Mouse (Mus musculus): ENCODE data around the gene Vpreb3.

Vpreb3 gene

DNA sequence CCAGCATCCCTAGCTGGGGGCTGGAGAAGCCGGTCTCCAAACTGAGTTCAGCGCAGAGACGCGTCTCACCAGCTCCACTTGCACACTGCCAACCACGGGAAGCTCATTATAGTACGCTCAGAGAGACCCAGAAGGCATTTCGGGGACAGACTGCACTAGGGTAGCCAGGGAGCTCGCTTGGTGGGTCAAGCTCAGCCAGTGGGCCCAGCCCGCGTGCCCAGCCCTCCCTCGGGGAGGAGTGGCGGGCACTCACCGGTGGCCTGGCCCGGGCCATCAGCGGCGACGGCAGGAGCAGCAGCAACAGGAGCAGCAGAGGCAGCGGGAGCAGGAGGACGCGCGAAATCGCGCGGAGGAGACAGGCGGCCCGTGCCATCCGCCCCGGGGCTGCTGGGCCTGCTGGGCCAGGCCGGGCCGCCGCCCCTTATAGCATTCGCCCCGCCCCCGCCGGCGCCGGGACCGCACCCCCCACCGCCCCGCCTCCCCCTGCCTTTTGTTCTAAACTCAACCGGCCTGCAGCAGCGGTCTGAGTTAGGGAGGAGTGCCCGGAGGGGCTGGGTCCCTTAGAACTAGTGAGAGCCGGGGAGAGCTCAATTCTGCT lies 10.7 kb upstream of the Vpreb3 start:
- peak; percentile 50 to 85 for DNase-seq

DNA sequence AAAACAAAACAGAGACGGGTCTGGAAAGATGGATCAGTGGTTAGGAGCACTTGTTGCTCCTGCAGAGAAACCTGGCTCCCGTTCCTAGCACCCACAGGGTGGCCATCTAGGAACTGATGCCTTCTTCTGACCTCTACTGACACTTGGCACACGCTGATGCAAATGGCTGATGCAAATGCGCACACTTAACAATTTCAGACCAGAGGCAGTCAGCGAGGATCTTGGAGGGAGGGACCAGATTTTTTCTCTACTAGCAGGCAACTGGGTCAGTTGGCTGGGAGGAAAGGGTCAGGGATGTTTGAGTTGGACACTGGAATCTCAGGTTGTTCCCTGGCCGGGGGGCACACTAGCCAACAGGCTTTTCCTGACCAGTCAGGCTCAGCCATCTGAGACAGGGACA lies 10.0 kb upstream of the Vpreb3 start, which contains the start of gene Chchd10:
TSS of gene Chchd10 (plus strand) at position 240 of the 400 bp plus-strand sequence.
- no peak for DNase-seq

DNA sequence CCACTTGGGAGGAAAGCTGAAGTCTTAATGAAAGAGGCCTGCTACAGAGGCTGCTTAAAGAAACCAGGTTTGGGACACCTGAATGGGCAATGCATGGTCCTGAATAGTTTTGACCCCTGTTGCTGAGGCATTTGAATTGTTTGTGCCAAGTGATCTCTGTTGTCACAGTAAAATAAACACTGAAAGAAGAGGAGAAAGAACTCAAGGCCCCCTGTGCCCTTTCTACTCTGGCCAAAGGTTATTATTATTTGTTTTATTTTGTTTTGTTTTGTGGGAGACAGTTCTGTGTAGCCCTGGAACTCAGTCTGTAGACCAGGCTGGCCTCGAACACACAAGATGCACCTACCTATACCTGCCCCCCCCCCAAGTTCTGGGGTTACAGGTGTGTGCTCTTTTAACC lies 7.9 kb upstream of the Vpreb3 start:
- DNase-seq = no peak

DNA sequence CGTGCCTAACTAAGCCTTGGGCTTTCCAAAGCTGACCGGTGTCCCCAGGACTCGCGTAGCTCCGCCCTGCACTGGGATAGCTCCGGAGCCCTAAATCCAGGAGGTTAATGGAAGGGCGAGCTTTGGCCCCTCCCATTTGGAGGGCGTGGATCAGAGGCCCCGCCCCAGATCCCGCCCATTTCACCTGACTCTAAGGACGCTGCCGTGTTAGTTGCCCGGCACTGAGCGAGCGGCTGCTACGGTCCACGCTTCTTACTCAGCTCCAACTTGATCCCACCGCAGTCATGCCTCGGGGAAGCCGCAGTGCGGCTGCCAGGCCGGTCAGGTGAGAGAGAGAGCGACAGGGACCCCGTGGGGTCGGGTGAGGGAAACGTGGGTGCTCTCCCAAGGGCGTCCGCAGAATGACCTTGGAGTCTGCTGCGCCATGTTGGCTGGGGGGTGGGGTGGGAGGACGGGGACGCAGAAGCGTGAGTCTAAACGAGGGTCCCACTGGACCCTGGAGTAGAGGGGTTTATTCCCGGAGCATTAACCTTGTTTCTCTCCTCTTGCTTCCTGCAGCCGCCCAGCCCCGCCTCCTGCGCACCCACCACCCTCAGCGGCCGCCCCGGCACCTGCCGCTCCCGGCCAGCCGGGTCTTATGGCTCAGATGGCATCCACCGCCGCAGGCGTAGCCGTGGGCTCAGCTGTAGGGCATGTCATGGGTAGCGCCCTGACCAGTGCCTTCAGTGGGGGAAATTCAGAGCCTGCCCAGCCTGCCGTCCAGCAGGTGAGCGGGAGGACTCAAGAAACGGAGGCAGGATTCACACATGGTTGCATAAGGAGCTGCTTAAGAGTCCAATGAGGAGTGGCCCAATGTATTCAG lies 6.9 kb upstream of the Vpreb3 start, which contains the start of gene Mmp11:
TSS of gene Mmp11 (minus strand) at position 817 of the 862 bp plus-strand sequence.
- peak; percentile 92 to 93 for DNase-seq

DNA sequence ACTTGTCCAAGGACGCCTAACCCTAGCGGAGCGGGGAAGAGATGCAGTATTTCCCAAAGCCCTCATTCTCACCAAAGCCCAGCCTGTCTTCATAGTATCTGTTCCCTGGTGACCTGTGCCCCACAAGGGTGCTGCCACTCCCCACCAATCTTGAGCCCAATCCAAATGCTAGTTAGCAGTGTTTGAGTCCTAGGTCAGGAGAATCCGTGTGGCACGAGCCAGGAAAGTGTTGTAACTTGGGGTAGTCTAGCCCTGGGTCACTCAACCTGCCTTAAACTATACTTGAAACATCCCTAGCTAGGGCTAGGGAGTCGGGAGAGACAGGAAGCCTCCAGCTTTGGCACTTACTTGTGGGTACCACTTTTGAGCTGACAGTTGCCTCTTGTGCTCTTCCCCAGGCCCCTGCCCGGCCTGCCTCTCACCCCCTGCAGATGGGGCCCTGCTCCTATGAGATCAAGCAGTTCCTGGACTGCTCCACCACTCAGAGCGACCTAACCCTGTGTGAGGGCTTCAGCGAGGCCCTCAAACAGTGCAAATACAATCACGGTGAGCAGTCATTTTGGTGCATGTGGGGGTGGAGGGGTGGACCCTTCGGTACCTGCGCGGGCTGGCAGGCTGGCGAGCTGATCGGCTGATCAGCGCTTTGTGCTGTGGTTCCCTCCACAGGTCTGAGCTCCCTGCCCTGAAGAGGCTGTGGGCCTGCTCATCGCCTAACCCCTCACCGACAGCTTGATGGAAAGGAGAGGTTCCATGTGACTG lies 5.8 kb upstream of the Vpreb3 start:
- peak; percentile 44 for DNase-seq

DNA sequence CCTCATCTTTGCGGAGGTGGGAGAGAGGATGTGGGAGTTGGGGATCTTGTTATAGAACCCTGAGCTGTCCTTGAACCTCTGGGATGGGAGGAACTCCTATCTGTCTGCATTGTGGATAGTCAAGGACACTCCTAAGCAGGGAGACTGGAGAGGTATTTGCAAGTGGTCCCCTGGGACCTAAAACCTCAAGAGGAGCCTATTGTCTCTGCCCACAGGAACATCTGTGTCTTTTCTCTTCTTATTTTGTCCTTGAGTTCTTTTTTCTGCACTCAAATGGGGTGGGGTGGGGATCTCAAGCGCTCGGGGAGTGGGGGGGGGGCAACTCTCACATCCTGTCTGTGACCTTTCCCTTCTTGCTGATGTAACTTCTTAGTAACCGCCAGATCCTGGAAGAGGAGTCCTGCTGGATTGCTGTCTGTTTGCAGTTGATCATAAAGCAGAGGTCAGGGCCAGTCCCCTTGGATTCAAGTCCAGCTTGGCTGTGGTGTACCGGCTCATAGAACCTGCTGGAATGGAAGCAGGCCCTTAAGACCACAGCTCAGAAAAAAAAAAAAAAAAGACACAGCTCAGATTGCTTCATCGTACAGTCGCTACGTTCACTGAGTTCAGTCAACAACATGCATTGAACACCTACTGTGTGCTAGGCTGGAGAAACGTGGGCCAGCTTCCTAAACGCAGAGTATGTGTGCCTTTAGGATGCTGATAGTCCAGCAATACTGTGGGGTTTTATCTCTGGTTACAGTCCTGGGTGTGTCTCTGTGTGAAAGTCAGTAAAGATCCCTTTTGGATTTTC lies 4.8 kb upstream of the Vpreb3 start:
- peak; percentile 32 to 54 for DNase-seq

DNA sequence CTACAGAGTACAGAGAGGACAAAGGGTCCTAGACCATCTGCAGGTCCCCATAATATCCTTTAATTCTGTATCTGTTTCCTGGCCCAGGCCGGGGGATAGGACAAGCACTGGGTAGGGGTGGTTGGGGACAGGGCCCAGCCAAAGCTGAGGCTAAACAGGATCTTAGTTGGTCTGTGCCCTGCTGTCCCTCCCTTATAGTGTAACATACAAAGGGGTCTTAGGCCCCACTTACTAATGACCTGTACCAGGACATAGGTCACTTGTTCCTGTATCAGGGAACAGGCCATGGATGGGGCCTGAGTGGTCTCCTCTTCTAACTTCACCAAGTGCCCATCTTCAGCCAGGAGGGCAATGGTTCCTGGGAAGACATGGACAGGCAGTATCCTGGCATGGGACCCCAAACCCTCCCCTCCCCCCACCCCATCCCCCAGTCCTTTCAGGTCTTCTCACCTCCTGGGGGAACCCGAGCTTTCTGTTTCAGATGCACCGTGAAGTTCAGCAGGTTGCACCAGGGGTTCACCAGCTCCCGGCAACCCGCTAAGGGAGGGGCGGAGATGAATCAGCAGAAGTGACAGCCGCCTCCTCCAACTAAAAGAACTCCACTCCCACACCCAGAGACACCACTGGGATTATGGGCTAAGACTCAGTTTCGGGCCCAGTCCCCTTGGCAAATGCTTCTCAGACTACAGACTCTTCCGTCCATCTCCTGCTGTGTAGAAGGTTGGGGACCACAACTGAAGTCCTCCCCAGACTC lies 3.2 kb upstream of the Vpreb3 start:
- no peak for DNase-seq

DNA sequence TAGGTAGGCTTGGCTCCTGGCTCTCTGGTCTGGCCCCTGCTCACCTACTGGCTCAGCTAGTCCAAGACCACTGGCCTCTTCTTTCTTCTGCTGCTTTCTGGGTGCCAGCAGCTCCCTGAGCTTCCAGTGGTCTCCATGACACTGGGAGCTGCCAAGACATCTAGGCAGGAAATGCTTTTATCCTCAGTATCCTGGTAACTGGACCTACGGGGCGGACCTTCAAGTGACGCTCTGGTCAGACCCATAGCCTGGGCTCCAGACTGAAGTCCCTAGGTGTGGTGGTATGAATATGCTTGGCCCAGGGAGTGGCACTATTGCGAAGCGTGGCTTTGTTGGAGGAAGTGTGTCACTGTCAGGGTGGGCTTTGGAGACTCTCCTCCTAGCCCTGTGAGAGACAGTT lies 2.3 kb upstream of the Vpreb3 start, which contains the start of gene Gm867:
TSS of gene Gm867 (minus strand) at position 153 of the 400 bp plus-strand sequence.
- DNase-seq = peak; percentile 40 to 48

DNA sequence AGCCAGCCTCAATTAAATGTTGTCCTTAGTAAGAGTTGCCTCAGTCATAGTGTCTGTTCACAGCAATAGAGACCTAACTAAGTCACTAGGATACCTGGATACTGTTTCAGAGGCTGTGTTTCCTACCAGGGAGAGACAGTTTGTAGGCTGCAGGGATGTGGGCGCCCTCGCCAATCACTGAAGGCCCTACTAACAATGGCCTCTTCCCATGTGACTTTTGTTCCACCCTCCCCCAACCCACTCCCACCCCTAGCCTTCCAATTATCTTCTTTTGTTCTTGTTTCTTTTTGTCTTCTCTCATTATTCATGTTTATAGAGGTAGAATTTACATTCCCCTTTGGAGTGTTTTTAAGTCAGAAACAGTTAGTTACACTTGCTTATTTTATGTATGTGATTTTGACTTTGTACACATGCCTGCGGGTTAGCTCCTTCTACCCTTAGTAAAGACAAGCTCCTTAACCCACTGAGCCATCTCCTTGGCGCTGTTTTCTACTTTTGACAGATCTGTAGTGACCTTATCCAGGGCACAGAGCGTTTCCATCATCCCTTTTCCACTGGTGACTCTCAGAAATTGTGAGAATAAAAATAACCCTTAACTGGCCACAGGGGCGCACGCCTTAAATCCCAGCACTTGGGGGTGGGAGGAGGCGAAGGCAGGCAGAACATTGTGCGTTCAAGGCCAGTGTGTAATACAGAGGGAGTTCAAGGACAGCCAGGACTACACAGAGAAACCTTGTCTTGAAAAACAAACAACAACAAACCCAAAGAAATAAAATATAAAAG lies 1.6 kb upstream of the Vpreb3 start:
- no peak for DNase-seq

DNA sequence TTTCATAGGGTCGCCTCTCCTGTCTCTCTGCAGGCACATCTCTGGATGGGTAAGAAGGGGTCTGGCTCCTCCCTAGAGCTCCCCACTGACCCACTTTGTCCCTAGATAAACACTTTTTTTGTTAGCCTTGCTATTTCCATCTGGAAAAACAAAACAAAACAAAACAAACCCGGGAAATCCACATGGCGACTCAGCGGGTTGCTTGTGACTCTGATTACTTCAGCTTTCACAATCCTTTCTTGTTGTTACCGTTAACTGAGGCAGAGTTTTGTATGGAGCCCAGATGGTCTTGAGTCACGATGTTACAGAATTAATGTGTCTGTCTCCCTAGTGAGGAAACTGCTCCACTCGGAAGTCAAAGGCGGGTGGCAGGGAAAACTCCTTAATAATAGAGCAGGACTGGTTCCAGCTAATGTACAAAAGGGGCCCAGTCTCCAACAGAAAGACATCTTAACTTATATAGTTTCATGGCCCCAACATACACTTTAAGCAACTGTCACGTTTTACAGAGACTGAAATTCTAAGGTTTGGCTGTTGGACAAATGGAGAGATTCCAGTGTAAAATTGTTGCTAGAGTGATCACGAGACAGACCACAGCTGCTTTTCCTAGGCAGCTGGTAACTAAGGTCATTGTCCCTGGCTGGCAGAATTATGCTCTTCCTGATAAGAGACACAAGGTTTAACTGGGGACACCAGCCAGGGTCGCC lies 1.4 kb downstream of the Vpreb3 start:
- DNase-seq = peak; percentile 43 to 56

DNA sequence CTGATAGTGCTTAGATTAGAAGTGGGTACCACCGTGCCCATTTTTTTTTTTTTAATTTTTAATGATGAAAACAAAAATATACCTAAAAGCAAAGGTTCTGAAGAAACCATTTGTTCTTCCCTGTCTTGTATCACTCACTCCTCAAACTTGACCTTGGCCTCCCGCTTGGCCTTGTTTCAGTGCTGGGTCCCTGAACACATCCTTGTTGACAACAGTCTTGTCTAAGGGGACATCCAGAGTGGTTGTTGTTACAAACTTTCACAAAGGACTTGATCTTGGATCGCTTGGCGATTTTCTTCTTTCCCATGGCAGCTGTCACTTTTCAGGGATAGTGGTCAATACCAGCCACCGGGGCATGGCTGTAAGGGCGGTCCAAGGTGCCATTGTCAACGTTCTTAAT lies 2.4 kb downstream of the Vpreb3 start:
- DNase-seq = peak in 1 of 2 experiments; percentile 0

DNA sequence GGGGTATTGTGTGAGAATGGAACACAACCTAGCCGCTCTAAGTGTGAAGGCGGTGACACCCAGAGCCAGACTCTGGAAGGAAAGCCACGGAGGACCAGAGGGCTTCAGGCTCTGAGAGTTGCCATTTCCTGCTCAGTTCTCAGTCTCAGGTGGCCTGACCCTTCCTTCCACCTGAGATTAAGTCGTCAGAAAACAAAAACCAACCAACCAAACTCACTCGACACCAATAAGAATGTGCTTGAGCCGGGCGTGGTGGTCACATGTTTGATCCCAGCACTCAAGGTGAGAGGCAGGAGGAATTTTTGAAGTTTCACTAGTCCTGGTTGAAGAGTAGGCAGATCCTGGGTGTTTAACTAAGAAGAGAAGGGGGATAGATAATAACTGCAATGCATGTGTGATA lies 3.0 kb downstream of the Vpreb3 start:
- DNase-seq = no peak

DNA sequence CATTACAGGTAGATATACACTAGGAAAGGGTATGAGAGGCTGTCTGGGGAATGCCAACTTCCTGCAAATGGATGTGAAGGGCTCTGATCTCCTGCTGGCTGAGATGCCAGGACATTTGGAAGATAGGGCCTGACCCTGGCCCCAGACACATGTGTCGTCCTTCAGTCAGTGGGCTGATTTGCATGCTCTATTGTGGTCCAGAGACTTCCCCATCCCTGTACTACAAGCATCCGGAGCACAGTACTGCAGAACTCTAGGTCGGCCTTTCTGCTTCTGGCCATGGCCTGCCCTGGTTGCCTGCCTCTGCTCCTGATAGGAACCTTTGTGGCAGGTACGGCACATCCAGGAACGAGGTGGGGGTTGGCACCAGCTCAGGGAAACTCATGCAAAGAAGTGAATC lies 5.2 kb downstream of the Vpreb3 start:
- no peak for DNase-seq

DNA sequence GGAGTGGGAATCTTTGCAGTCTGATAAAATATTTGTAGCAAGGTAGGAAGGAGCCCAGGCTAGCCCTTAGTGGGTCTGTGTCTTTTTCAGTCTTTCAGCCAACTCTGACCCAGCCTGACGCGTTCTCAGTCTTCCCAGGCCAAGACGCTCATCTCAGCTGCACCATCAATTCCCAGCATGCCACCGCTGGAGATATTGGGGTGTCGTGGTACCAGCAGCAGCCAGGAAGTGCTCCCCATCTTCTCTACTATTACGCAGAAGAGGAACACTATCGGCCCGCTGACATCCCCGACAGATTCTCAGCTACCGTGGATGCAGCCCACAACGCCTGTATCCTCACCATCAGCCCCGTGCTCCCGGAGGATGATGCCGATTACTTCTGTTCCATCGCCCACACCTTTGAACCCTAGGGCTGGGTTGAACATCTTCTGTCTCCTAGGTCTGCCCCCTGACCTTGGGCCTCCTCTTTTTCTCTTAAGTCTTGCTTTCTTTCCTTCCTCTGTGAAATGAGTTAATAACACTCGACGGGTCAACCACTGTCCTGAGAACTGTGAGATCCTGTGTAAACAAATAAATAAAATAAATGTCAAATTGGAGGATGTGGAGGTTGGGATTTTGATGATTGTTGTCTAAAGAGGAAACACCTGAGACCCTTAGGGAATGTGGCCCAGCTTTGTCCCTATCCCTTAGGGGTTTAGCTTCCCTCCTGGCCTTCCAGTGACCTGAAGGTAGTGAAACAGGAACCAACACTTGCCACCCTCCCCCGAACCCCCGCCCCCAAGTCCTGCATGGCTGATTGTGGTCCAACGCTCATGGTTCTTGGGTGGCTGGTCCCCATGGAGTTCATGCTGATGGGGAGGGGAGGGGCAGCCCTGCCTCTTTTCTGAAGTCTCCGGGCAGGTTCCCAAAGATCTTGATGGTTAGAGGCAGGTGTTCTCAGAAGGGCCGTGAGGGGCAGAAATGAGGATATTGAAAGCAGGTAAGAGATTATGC lies 6.5 kb downstream of the Vpreb3 start:
- peak; percentile 30 to 34 for DNase-seq

DNA sequence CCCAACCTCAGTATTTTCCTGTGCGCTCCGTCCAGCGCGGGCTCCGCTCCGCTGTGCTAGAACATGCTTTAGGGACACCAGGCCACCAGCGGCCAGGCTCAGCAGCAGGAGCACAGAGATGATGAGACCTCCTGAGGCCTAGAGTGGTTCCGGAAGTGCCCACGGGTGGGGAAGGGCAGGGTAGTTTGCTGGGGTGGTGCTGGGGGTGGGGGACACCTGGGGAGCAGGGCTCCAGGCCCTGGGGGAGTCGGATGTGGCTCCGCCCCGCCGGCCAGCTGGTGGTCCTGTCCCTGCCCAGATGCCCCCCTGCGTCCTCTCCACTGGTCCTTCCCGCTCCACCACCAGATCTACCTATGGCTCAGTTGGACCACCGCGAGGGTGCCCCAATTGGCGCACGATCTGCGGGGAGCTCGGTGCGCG lies 7.9 kb downstream of the Vpreb3 start:
- DNase-seq = peak; percentile 34 to 53

DNA sequence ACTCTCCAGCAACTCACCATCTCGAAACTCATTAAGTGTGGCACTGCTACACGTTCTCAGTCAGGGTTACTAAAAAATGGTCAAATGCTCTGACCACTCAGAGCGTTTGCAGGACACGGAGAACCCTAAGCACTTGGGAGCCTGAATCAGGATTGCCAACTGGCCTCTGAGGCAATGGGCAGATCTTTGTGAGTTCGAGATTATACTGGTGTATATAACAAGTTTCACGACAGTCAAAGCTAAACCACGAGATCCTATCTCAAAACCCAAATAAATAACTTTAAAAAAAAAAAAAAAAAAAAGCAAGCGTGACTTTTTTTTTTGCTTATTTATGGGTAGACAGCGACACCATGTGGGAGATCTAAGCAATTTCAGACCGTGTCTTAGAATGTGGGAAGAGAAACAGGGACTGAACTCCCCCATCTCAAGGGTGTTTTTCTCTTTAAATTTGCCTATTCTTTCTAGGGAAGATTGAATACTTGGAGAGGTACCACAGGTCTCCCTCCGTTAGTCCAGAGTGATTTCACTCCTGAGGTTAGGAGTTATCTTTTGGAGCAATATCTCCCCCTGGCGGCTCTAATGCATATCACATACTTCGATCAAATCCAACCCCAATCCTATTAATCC lies 8.7 kb downstream of the Vpreb3 start:
- peak; percentile 54 to 74 for DNase-seq

DNA sequence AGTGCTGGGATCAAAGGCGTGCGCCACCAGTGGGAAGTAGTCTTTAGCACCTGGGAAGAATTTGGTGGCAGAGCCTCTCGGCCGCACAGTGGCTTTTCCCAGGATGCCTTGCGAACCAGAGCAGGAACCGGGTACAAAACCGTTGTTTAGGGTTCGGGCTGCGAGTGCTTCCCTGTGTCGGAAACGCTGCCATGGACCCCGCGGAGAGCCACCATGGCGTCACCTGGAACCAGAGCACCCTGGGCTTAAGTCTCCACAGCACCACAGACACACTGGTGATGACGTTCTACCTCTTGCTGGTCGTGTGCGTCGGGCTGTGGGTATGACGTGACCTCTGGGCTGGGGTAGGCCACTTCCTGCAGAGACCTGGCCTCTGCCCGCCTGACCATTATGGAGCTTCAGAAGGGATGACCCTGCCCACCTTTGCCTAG lies 11.5 kb downstream of the Vpreb3 start, which contains the start of gene Gm5134:
TSS of gene Gm5134 (plus strand) at position 134 of the 431 bp plus-strand sequence.
- no peak for DNase-seq

DNA sequence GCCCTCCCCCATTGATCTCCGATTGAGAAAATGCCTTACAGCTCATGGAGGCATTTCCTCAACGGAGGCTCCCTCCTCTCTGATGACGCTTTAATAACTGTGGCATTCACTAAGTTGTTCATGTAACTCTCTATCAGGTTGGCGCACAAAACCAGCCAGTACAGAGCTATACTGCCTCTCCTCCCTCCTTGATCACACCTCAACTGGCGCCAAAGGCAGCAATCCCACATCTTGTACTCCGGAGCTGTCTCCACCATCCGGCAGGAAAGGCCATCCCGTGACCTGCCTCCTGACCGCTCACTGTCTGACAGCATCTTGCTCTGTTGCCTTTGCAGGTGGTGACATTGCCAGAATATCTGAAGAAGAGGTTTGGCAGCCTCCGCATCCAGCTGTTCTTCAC lies 31.0 kb downstream of the Vpreb3 start:
- DNase-seq = no peak
